Mouse (Mus musculus) erythroblast, embryonic 14.5 days (primary cell): ENCODE results near the gene Cfap44. TPM values are rescaled to one million over a fixed set of nuclear protein-coding genes. Genes with fewer than 3 reads are reported as not detected.

ENCODE experiments used
- H3K27me3 ChIP-seq: 2 replicates; pipeline ENCODE4 v1.6.1; 2012; ENCODE audit warnings: inconsistent platforms; ENCODE audit not compliant: control insufficient read depth
- H3K36me3 ChIP-seq: 2 replicates; pipeline ENCODE4 v1.6.1; 2012; ENCODE audit warnings: mild to moderate bottlenecking, inconsistent platforms; ENCODE audit not compliant: control insufficient read depth
- H3K4me1 ChIP-seq: 2 replicates; pipeline ENCODE4 v1.6.1; 2012; ENCODE audit warnings: inconsistent platforms; ENCODE audit not compliant: control insufficient read depth
- H3K4me3 ChIP-seq: replicated peaks from 2 replicates; pipeline ENCODE3; 2012; ENCODE audit warnings: moderate library complexity, mild to moderate bottlenecking, inconsistent platforms
- H3K9me3 ChIP-seq: 2 replicates; pipeline ENCODE4 v1.6.1; 2012; ENCODE audit warnings: low read length, inconsistent platforms, mixed read lengths; ENCODE audit not compliant: control insufficient read depth
- GATA1 ChIP-seq: IDR thresholded peaks from 2 replicates; pipeline ENCODE4 v1.6.1; 2012; ENCODE audit warnings: low read length, inconsistent platforms, mixed read lengths
- TAL1 ChIP-seq: IDR thresholded peaks from 3 replicates; pipeline ENCODE4 v1.6.1; 2012; ENCODE audit warnings: low read length, inconsistent platforms, mixed read lengths
- polyA plus RNA-seq: library from polyadenylated mRNA; stranded (reverse); fragments of >175 nt; gene quantifications from 2 replicates; pipeline ENCODE4 v1.2.3, GENCODE M21; 2012

Gene Cfap44
- polyA plus RNA-seq, 1 experiment = not detected

GRCm38 (mm10) chr16:44380006-44380405 lies 14.6 kb upstream of the Cfap44 start:
- no peaks in the 10 kb centered on the region for H3K4me1 ChIP-seq
- peaks cover 72% of the 10 kb centered on the region for H3K36me3 ChIP-seq
- no peaks in the 10 kb centered on the region for H3K9me3 ChIP-seq
- TF ChIP-seq TAL1 (no peak), GATA1 (no peak)
- no peak overlapping the region for H3K4me3 ChIP-seq
- H3K27me3 ChIP-seq = no peaks in the 10 kb centered on the region

GRCm38 (mm10) chr16:44381578-44381977 lies 13.0 kb upstream of the Cfap44 start:
- H3K9me3 ChIP-seq = no peaks in the 10 kb centered on the region
- no peaks in the 10 kb centered on the region for H3K27me3 ChIP-seq
- H3K4me3 ChIP-seq = no peak overlapping the region
- peaks cover 71% of the 10 kb centered on the region for H3K36me3 ChIP-seq
- no peak for TF ChIP-seq TAL1
- TF ChIP-seq GATA1 = no peak
- no peaks in the 10 kb centered on the region for H3K4me1 ChIP-seq

GRCm38 (mm10) chr16:44383549-44383948 lies 11.0 kb upstream of the Cfap44 start:
- H3K9me3 ChIP-seq = no peaks in the 10 kb centered on the region
- no peaks in the 10 kb centered on the region for H3K4me1 ChIP-seq
- peaks cover 71% of the 10 kb centered on the region for H3K36me3 ChIP-seq
- no peaks in the 10 kb centered on the region for H3K27me3 ChIP-seq
- no peak overlapping the region for H3K4me3 ChIP-seq
- TF ChIP-seq GATA1 = no peak
- no peak for TF ChIP-seq TAL1

- Histone ChIP-seq H3K4me3 (no peak overlapping the region), H3K9me3 (no peaks in the 10 kb centered on the region), H3K4me1 (no peaks in the 10 kb centered on the region), H3K36me3 (peaks cover 71% of the 10 kb centered on the region), H3K27me3 (no peaks in the 10 kb centered on the region)
- no peak for TF ChIP-seq GATA1
- TF ChIP-seq TAL1 = no peak
Observed at GRCm38 (mm10) chr16:44384251-44384650, 10.3 kb upstream of the Cfap44 start.

- H3K36me3 ChIP-seq = peaks cover 23% of the 10 kb centered on the region
- no peaks in the 10 kb centered on the region; the same call in 1 of the 2 replicates for H3K27me3 ChIP-seq
- H3K4me1 ChIP-seq = peaks cover 7% of the 10 kb centered on the region
- TF ChIP-seq GATA1 = no peak
- no peak for TF ChIP-seq TAL1
- H3K4me3 ChIP-seq = no peak overlapping the region
- H3K9me3 ChIP-seq = no peaks in the 10 kb centered on the region
Observed at GRCm38 (mm10) chr16:44391877-44392548, 2.6 kb upstream of the Cfap44 start.

GRCm38 (mm10) chr16:44404933-44405332 lies 10.3 kb downstream of the Cfap44 start:
- no peaks in the 10 kb centered on the region for H3K4me1 ChIP-seq
- no peak for TF ChIP-seq TAL1
- no peak for TF ChIP-seq GATA1
- peaks cover 4% of the 10 kb centered on the region; the same call in 1 of the 2 replicates for H3K9me3 ChIP-seq

GRCm38 (mm10) chr16:44407211-44407610 lies 12.6 kb downstream of the Cfap44 start:
- no peak for TF ChIP-seq TAL1
- TF ChIP-seq GATA1 = no peak
- Histone ChIP-seq H3K9me3 (peaks cover 4% of the 10 kb centered on the region; the same call in 1 of the 2 replicates), H3K4me1 (no peaks in the 10 kb centered on the region), H3K36me3 (no peaks in the 10 kb centered on the region), H3K4me3 (no peak overlapping the region), H3K27me3 (no peaks in the 10 kb centered on the region)

More at GRCm38 (mm10) chr16:44404933-44405332, 10.3 kb downstream of the Cfap44 start:
- H3K36me3 ChIP-seq = no peaks in the 10 kb centered on the region
- H3K27me3 ChIP-seq = no peaks in the 10 kb centered on the region
- no peak overlapping the region for H3K4me3 ChIP-seq

- no peaks in the 10 kb centered on the region for H3K27me3 ChIP-seq
Observed at GRCm38 (mm10) chr16:44408290-44408689, 13.7 kb downstream of the Cfap44 start.

GRCm38 (mm10) chr16:44410176-44410575 lies 15.6 kb downstream of the Cfap44 start:
- Histone ChIP-seq H3K4me1 (no peaks in the 10 kb centered on the region), H3K4me3 (no peak overlapping the region), H3K36me3 (no peaks in the 10 kb centered on the region), H3K9me3 (no peaks in the 10 kb centered on the region), H3K27me3 (no peaks in the 10 kb centered on the region)
- TF ChIP-seq GATA1 (no peak), TAL1 (no peak)

More at GRCm38 (mm10) chr16:44408290-44408689, 13.7 kb downstream of the Cfap44 start:
- no peak overlapping the region for H3K4me3 ChIP-seq
- peaks cover 4% of the 10 kb centered on the region; the same call in 1 of the 2 replicates for H3K9me3 ChIP-seq
- no peak for TF ChIP-seq GATA1
- no peak for TF ChIP-seq TAL1
- no peaks in the 10 kb centered on the region for H3K4me1 ChIP-seq
- H3K36me3 ChIP-seq = no peaks in the 10 kb centered on the region

- Histone ChIP-seq H3K36me3 (no peaks in the 10 kb centered on the region), H3K9me3 (no peaks in the 10 kb centered on the region), H3K4me3 (no peak overlapping the region), H3K27me3 (no peaks in the 10 kb centered on the region), H3K4me1 (no peaks in the 10 kb centered on the region)
- TF ChIP-seq TAL1 = no peak
- no peak for TF ChIP-seq GATA1
Observed at GRCm38 (mm10) chr16:44417596-44417995, 23.0 kb downstream of the Cfap44 start.
